Comparison of ENCODE assay signal across 9 mouse cellular contexts in genomic region chr10:59825137-59825812, GRCm38 (mm10). TPM values are rescaled to one million over a fixed set of nuclear protein-coding genes. Genes with fewer than 3 reads are reported as not detected.
DNase-seq lines count a peak whose midpoint lies in the region; ATAC-seq and TF ChIP-seq lines count a peak whose summit lies in the region.
"Had no signal": no experiment of that assay in that cellular context is flagged by ENCODE, and none has a peak within 500 bp of the region (broad histone marks: within the 10 kb centered on the region; RNA-seq: fewer than 3 reads in every experiment).

No protein-coding gene starts in this region.

- H3K4me1 ChIP-seq in kidney, postnatal 0 days (replicated peaks; ENCODE audit: insufficient read depth, low read length), result no peaks in the 10 kb centered on the region
- no peaks in the 10 kb centered on the region; the same call in 1 of the 2 replicates for H3K4me1 ChIP-seq in cerebellum, adult 2 months (ENCODE audit: control insufficient read depth, insufficient read depth, low read length)

- 0 out of 2 replicates have a peak overlapping the region, but pooled peaks have one; percentile 23 for H3K9ac ChIP-seq in kidney, postnatal 0 days (ENCODE audit: low read depth, low read length)

- no peak overlapping the region for H3K27ac ChIP-seq in kidney, postnatal 0 days
- no peak overlapping the region for H3K27ac ChIP-seq in cerebellum, adult 2 months (ENCODE audit: insufficient read depth, low read length)

- peaks cover 25% of the 10 kb centered on the region for H3K36me3 ChIP-seq in kidney, postnatal 0 days (ENCODE audit: insufficient read depth, low read length)

- H3K4me2 ChIP-seq in kidney, postnatal 0 days (ENCODE audit: low read length), result no peak overlapping the region

- in situ Hi-C loops in Patski (cut with MboI; ENCODE audit: low pct_unique_long_range_greater_than_20kb), result no loop called here

- no peaks in the 10 kb centered on the region for H3K9me3 ChIP-seq in kidney, postnatal 0 days (replicated peaks; ENCODE audit: low read length)

- H3K27me3 ChIP-seq in kidney, postnatal 0 days (ENCODE audit: insufficient read depth, low read length), result no peaks in the 10 kb centered on the region
- no peaks in the 10 kb centered on the region for H3K27me3 ChIP-seq in Patski
- H3K27me3 ChIP-seq in cerebellum, adult 2 months (ENCODE audit: control insufficient read depth, insufficient read depth, low read length), result no peaks in the 10 kb centered on the region

- WGBS in kidney, postnatal 0 days, result 65% methylated on average over 16 of the region's 16 CpGs
- WGBS in cerebellum, adult 2 months, result 76% methylated on average over 16 of the region's 16 CpGs

- no peak for ATAC-seq in kidney, postnatal 0 days (replicated peaks; ENCODE audit: low FRiP score, low read depth)
- ATAC-seq in Patski, result peak; percentile 21

- CTCF ChIA-PET in Patski (lab: Charles Lee), result interaction anchor here (1.9 kb wide), 1 partner anchor 13 kb away, joined by 4 read pairs; no protein-coding TSS in a partner anchor

- POLR2A ChIA-PET in Patski (lab: Charles Lee), result interaction anchor here (0.7 kb wide), 1 partner anchor 77 kb away, joined by 3 read pairs; no protein-coding TSS in a partner anchor

- intact Hi-C loops in heart, postnatal 10 days (cut with DNase I), result no loop called here

- no peak overlapping the region for H3K4me3 ChIP-seq in kidney, postnatal 0 days (replicated peaks; ENCODE audit: low read depth, low read length)
- no peak overlapping the region for H3K4me3 ChIP-seq in cerebellum, adult 2 months (replicated peaks; ENCODE audit: insufficient read depth, low read depth, low read length)

- DNase-seq in kidney, postnatal 0 days (ENCODE audit: low spot score), result no peak
- DNase-seq in kidney, adult 18-20 months, result no peak
- DNase-seq in 3134 (ENCODE audit: extremely low read depth, insufficient read length, low spot score), result peak; percentile 80
- no peak for DNase-seq in Patski (ENCODE audit: low read depth, low spot score)
- DNase-seq in heart, postnatal 10 days, result peak; percentile 53
- no peak for DNase-seq in cerebellum, adult 2 months
- no peak for DNase-seq in spleen, postnatal 10 days (ENCODE audit: low spot score in 2 of 2)
- DNase-seq in cerebellum, postnatal 4 days (ENCODE audit: low spot score in 2 of 2), result no peak
- DNase-seq: cerebellum, adult 18-20 months had no signal

- TF ChIP-seq POLR2A in cerebellum, adult 2 months (IDR thresholded peaks at IDR 0.05; ENCODE audit: borderline replicate concordance, insufficient read depth, low read length), result no peak

- TF ChIP-seq CTCF in kidney, postnatal 0 days (IDR thresholded peaks at IDR 0.05; ENCODE audit: low read depth), result no peak
- TF ChIP-seq CTCF in Patski (IDR thresholded peaks at IDR 0.05), result no peak
- no peak for TF ChIP-seq CTCF in cerebellum, adult 2 months (IDR thresholded peaks at IDR 0.05; ENCODE audit: borderline replicate concordance, insufficient read depth, low read depth, low read length)

RNA-seq across cellular contexts. Expression of gene Dnajb12, which starts 54.1 kb away (rescaled TPM):
- 27.9 and 30.2 TPM in 2 replicates for polyA plus RNA-seq in kidney, postnatal 0 days (2015; fragmentation: Nextera tagmentation; extraction: Ambion mirVana)
- polyA plus RNA-seq in Patski (2021), result 54.0 TPM
- total RNA-seq in heart, postnatal 10 days (2021), result 10 to 100 TPM; 35.2 to 41.9 TPM
- polyA plus RNA-seq in cerebellum, adult 2 months (2012; rRNA removed), result 48.6 and 52.3 TPM in 2 replicates

Comparison
In these comparisons a context has a peak if more than half of its experiments do, and no peak if none do; other contexts are left out.
1. DNase-seq: peak in 3134 (single experiment) and heart, postnatal 10 days (2 of 2); none in kidney, postnatal 0 days (single experiment), kidney, adult 18-20 months (single experiment), Patski (single experiment), cerebellum, adult 2 months (0 of 2), spleen, postnatal 10 days (0 of 2) and cerebellum, postnatal 4 days (0 of 2).